Comparison of ENCODE assay signal across 25 mouse cellular contexts in the genomic region with DNA sequence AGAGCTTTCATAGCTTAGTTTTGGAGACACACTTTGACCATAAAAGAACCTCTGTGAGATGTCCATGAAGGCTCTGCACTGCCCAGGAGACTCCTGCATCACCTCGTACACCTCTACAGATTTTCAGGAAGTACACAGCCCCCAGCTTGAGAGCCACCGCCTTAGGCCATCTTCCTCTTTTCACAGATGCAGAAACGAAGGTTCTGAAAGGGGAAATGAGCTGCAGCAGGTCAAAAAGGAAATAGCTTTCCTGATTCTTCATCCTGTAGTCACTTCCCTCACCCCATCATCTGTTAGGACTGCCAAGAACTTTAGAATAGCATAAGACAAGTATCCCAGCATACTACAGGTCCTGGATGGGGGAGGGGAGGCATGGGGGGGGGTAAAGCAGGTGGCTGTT. TPM values are rescaled to one million over a fixed set of nuclear protein-coding genes. Genes with fewer than 3 reads are reported as not detected.
DNase-seq lines count a peak whose midpoint lies in the region; ATAC-seq lines count a peak whose summit lies in the region.
"Had no signal": no experiment of that assay in that cellular context is flagged by ENCODE, and none has a peak within 500 bp of the region (broad histone marks: within the 10 kb centered on the region; RNA-seq: fewer than 3 reads in every experiment).

No protein-coding gene starts in this region.

- peak; percentile 75 for ATAC-seq in megakaryocyte progenitor cell, adult 5-6 weeks (replicated peaks; ENCODE audit: poor library complexity)
- no peak for ATAC-seq in megakaryocyte-erythroid progenitor cell, adult 5-6 weeks (replicated peaks; ENCODE audit: low FRiP score, low TSS enrichment, poor library complexity, severe bottlenecking)
- ATAC-seq: forebrain, embryonic 16.5 days; intestine, embryonic 15.5 days; liver, embryonic 12.5 days; midbrain, embryonic 15.5 days had no signal

- DNase-seq in spleen, postnatal 36 days (ENCODE audit: low spot score in 2 of 2), result peak; percentile 56 to 64
- no peak for DNase-seq in spleen, adult 12 weeks (ENCODE audit: low spot score)
- DNase-seq in c-Kit-positive CD71-negative TER-119-negative erythroid progenitor cells, embryonic 14.5 days (ENCODE audit: low read depth), result peak; percentile 23
- no peak for DNase-seq in cerebellum, postnatal 14 days
- no peak for DNase-seq in cerebellum, postnatal 10 days
- DNase-seq: adrenal gland, postnatal 14 days; cerebellum, adult 18-20 months; embryo, embryonic 11 days; gastrocnemius, postnatal 25 days; heart, postnatal 10 days; kidney, adult 9 months; kidney, postnatal 4 days; layer of hippocampus, adult 9-11 months; lung, embryonic 14.5 days; retina, postnatal 1 day; right cerebral cortex, postnatal 4 days; thymus, postnatal 36 days had no signal

RNA-seq across cellular contexts. Expression of gene Gm4779, which starts 23.9 kb away (rescaled TPM):
- total RNA-seq in megakaryocyte progenitor cell, adult 5-6 weeks (2015), result not detected in 2 replicates
- total RNA-seq in megakaryocyte progenitor cell, adult 5-6 weeks (2017), result 0.30 TPM in 1 of 2 replicates, not detected in the other
- not detected in 2 replicates for total RNA-seq in megakaryocyte-erythroid progenitor cell, adult 5-6 weeks (2014; fragmentation: Nextera tagmentation)
- total RNA-seq in megakaryocyte-erythroid progenitor cell, adult 5-6 weeks (2017), result 1.8 TPM in 1 of 2 replicates, not detected in the other
- total RNA-seq: adrenal gland, postnatal 14 days; gastrocnemius, postnatal 25 days; heart, postnatal 10 days had no signal

RNA-seq across cellular contexts. Expression of gene 8030474K03Rik, which starts 24.1 kb away (rescaled TPM):
- 0.51 TPM in 1 of 2 replicates, not detected in the other for total RNA-seq in megakaryocyte progenitor cell, adult 5-6 weeks (2015)
- total RNA-seq in megakaryocyte progenitor cell, adult 5-6 weeks (2017), result 0.12 TPM in 1 of 2 replicates, not detected in the other
- not detected in 2 replicates for total RNA-seq in megakaryocyte-erythroid progenitor cell, adult 5-6 weeks (2014; fragmentation: Nextera tagmentation)
- total RNA-seq in megakaryocyte-erythroid progenitor cell, adult 5-6 weeks (2017), result 0.46 TPM in 1 of 2 replicates, not detected in the other
- total RNA-seq: gastrocnemius, postnatal 25 days; heart, postnatal 10 days; left cerebral cortex, adult 8-10 months had no signal

RNA-seq across cellular contexts. Expression of gene Cxcr3, which starts 36.2 kb away (rescaled TPM):
- total RNA-seq in megakaryocyte progenitor cell, adult 5-6 weeks (2015), result 0.22 and 0.29 TPM in 2 replicates
- total RNA-seq in megakaryocyte progenitor cell, adult 5-6 weeks (2017), result 0.07 and 0.21 TPM in 2 replicates
- not detected in 2 replicates for total RNA-seq in megakaryocyte-erythroid progenitor cell, adult 5-6 weeks (2014; fragmentation: Nextera tagmentation)
- total RNA-seq in megakaryocyte-erythroid progenitor cell, adult 5-6 weeks (2017), result 0.42 and 2.9 TPM in 2 replicates
- total RNA-seq: ES-E14 had no signal

Comparison
In these comparisons a context has a peak if more than half of its experiments do, and no peak if none do; other contexts are left out.
1. DNase-seq: peak in spleen, postnatal 36 days (2 of 2) and c-Kit-positive CD71-negative TER-119-negative erythroid progenitor cells, embryonic 14.5 days (single experiment); none in spleen, adult 12 weeks (single experiment), cerebellum, postnatal 14 days (0 of 2) and cerebellum, postnatal 10 days (0 of 2).